Mouse (Mus musculus) cerebral cortex, adult 2 months (tissue): Measurements from ENCODE around the gene Bbc3.

Experiments used
- WGBS: fragments of 180-500 bp; shearing (Covaris S2); methylation state at CpG from one replicate; pipeline ENCODE4 v1.1.7; 2018; 5-methylcytosine and 5-hydroxymethylcytosine counted together

Bbc3 gene

DNA sequence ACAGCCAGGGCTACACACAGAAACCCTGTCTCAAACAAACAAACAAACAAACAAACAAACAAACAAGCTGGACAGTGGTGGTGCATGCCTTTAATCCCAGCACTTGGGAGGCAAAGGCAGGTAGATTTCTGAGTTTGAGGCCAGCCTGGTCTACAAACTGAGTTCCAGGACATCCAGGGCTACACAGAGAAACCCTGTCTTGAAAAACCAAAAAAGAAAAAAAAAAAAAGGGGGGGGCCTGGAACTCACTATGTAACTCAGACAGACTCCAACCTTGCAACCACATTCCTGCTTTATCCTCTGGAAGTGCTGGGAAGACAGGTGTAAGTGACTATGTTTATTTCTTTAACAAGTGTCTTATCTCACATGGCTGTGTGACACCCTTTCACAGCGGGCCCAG, at the start of gene Bbc3:
Gene Bbc3 (plus strand): TSS at position 301 of the 400 bp plus-strand sequence.
- WGBS, result 67% methylated on average over 1 of the region's 1 CpGs

GRCm38 (mm10) chr7:16259110-16259590, 49.0 kb upstream of the Bbc3 start, which contains the start of gene C5ar1:
Gene C5ar1 (minus strand): TSS chr7:16259540.
- WGBS, result 85% methylated on average over 5 of the region's 5 CpGs

- WGBS, result 85% methylated on average over 1 of the region's 1 CpGs
Measured at GRCm38 (mm10) chr7:16261097-16261496, 47.1 kb upstream of the Bbc3 start.

- WGBS, result 18% methylated on average over 8 of the region's 8 CpGs
Measured at GRCm38 (mm10) chr7:16263015-16263787, 45.0 kb upstream of the Bbc3 start.

DNA sequence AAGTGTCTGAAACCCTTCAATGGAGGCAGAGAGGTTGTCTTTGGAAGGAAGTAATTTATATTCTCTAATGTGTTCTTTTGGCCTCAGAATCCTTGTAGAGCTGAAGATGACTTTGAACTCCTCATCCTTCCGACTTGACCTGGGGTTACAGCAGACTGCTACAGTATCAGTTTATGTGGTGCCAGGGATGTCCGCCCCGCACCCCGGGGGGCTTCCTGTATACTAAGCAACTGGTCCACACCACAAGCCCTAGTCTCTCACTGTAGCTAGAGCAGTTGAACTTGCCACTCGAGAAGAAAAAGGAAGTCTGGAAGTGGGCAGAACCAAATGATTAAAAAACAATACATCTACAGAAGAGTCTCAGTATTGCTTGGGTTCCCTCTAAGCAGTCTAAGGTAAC, 44.4 kb upstream of the Bbc3 start:
- 79% methylated on average over 5 of the region's 5 CpGs for WGBS

GRCm38 (mm10) chr7:16265856-16266255, 42.3 kb upstream of the Bbc3 start:
- WGBS, result 89% methylated on average over 11 of the region's 11 CpGs

DNA sequence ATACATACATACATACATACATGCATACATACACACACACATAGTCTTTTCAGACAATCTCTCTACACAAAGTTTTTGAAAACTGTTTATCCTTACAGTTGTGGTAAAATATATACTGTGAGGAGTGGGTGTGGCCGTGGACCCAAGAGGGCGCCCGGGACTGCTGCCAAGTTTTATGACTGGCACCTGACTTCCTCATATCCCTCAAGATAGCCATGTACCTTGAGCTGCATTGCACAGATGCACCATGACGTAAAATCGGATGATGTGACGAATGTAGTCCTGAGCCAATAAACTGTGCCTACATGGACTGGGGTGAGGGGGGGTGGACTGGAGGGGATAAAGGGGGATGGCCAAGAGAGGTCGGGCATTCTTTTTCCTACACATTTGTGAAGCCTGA, 41.6 kb upstream of the Bbc3 start:
- WGBS, result 88% methylated on average over 7 of the region's 7 CpGs

- WGBS, result 68% methylated on average over 1 of the region's 1 CpGs
Measured at GRCm38 (mm10) chr7:16271139-16271538, 37.1 kb upstream of the Bbc3 start.

DNA sequence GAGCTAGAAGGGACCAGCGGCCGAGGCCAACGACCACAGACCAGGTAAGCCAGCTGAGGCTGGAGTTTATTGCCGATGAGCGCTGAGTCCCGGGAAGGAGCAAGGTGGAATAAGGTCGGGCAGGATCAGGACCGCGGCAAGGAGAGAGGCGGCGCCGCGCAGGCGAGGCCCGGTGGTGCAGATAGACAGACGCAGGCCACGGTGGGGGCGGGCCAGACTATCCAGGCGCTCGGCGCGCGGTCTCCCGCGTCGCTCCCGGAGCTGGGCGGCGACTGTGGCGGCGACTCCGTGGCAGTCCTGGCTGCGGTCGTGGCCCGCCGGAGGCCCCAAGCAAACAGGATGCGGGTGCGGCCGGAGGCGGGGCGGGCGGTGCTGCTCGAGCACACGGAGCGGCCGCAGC, 35.5 kb upstream of the Bbc3 start:
- WGBS, result under 1% methylated on average over 43 of the region's 46 CpGs

DNA sequence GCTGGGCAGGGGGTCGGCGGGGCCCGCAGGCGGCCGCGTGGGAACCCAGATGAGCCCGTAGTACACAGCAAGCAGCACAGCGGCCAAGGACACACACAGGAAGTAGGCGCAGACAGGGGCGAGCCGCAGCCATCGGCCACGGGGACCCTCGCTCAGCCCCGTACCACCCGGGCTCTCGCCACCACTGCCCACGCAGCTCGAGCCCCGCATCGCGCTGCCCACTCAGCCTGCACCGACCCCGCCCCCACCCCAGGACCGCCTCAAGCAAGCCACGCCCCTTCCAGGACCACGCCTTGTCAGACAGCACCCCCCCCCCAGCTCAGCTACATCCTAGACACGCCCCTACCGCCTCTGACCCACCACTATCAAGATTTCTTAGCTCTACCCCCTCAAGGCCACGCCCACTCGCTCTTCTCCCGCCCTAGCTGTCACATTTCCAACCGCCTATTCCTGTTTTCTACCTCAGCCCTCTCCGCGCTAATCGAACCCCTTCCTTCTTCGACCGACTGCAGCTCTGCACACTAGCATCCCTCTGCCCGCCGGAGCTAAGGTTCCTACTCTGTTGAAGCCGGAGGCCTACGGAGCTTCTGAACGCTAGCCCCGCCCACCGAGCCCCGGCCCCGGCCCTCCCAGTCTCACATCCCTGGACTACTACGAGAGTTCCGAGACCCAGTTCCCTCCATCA, 35.0 kb upstream of the Bbc3 start, which contains the start of gene Inafm1:
Gene Inafm1 (minus strand): TSS at position 537 of the 685 bp plus-strand sequence.
- WGBS, result 1% methylated on average over 42 of the region's 49 CpGs

- 3% methylated on average over 18 of the region's 18 CpGs for WGBS
Measured at GRCm38 (mm10) chr7:16273766-16274140, 34.4 kb upstream of the Bbc3 start.

- 84% methylated on average over 10 of the region's 10 CpGs for WGBS
Measured at GRCm38 (mm10) chr7:16274922-16275890, 33.0 kb upstream of the Bbc3 start.

DNA sequence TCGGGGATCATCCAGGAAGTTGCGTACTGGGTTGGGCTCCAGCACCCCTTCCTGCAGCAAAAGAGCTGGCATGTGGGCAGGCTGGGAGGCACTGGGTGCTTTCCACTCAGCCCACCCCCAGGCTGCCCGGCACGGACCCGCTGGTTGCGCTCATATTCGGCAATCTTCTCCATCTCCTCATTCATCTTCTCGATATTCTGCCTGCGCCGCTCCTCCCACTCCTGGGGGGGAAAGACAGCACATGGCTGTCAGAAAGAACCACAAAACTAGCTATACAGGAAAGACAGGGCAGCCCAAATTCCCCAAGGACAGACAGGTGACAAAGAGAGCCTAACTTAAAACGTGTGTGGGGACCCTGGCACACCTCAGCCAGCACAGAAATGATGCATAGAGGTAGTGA, 27.5 kb upstream of the Bbc3 start:
- whole genome bisulfite sequencing, result 89% methylated on average over 11 of the region's 11 CpGs

DNA sequence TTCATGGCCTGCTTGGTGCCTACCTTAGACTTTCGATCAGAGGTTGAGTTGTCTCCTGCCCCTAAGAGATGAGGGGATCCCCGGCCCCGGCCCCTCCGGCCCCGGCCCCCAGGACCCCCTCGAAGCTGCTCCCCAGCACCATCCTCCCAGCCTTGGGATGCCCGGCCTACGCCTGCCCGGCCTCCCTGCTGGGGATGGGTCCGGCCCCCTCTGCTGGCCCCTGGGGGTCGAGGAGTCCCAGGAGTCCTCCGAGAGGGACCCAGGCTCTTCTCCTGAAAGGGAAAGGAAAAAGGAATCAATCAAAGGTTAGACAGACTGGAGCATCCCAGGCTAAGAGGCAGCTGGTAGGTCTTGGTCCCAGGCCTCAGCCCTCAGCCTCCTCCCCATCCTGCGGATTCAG, 25.9 kb upstream of the Bbc3 start:
- 92% methylated on average over 13 of the region's 13 CpGs for WGBS

GRCm38 (mm10) chr7:16284001-16284400, 24.2 kb upstream of the Bbc3 start:
- WGBS, result 88% methylated on average over 8 of the region's 8 CpGs

DNA sequence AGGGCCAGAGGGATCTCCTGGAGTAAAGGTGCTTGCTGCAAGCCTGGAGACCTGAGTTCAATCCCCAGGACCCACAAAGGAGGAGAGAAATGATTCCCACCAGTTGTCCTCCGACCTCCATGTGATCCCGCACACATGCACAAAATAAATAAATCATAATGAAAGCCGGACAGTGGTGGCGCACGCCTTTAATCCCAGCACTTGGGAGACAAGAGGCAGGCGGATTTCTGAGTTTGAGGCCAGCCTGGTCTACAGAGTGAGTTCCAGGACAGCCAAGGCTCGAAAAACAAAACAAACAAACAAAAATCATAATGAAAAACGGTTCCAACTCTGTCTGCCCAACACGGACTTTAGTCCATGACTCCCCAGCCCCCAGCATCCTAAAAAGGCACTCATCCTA, 23.3 kb upstream of the Bbc3 start:
- 76% methylated on average over 9 of the region's 9 CpGs for WGBS

DNA sequence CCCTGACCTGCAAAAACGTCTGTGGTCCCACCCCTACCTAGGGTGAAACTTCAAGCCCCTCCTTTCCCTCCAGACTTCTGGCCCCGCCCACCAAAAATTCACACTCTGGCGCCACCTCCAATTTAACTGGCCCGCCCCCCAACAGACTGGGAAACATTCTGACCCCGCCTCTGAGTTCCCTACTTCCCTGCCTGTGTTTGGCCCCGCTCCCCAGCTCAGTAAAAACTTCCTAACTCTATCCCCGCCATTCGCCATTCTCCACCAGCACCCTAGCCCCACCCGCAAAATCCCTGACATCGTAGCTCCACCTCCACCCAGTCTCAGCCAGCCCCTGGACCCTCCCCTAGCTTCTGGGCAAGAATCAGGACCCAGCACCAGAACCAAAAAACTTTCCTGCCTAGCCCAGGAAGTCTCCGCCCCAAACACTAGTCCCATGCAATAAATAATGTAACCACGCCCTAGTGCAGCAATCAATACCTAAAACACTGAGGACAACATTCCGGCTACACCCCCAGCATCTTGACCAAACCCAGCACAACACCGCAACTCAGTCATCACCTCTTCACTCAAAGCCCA, 22.7 kb upstream of the Bbc3 start:
- WGBS, result 2% methylated on average over 14 of the region's 14 CpGs

GRCm38 (mm10) chr7:16286026-16286961, 21.9 kb upstream of the Bbc3 start, which contains the start of gene Ccdc9:
Gene Ccdc9 (minus strand): TSS chr7:16286795.
- WGBS, result 2% methylated on average over 70 of the region's 70 CpGs

DNA sequence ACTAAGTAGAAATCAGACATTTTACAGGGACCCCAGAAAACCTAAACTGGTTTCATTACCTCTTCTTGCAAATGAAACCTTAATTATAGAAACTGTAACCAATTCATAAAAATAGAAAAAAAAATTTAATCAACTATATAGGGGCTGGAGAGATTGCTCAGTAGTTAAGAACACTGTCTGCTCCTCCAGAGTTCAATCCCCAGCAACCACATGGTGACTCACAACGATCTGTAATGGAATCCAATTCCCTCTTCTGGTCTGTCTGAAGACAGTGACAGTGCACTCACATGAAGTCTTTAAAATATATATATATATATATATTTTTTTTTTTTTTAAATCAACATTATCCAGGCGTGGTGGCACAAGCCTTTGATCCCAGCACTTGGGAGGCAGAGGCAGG, 21.2 kb upstream of the Bbc3 start:
- WGBS, result 55% methylated on average over 2 of the region's 2 CpGs

GRCm38 (mm10) chr7:16287791-16288190, 20.4 kb upstream of the Bbc3 start:
- WGBS, result 80% methylated on average over 1 of the region's 1 CpGs
